Mouse (Mus musculus) liver (tissue): ENCODE results near the gene Snx10.

Experiments
- DNase-seq: peaks from one replicate; pipeline ENCODE4 v3.0.0-alpha.2; 2020; ENCODE audit warnings: mixed read lengths

Snx10 gene

GRCm38 (mm10) chr6:51535571-51535970, 11.9 kb downstream of the Snx10 start:
- DNase-seq, result no peak

GRCm38 (mm10) chr6:51540525-51540924, 16.8 kb downstream of the Snx10 start:
- no peak for DNase-seq

- no peak for DNase-seq
These were observed 17.7 kb downstream of the Snx10 start for GRCm38 (mm10) chr6:51541422-51541821.

- no peak for DNase-seq
These were observed 18.4 kb downstream of the Snx10 start for GRCm38 (mm10) chr6:51542147-51542546.

- DNase-seq, result no peak
These were observed 20.0 kb downstream of the Snx10 start for GRCm38 (mm10) chr6:51543639-51544117.

- DNase-seq, result peak; percentile 33
These were observed 20.5 kb downstream of the Snx10 start for GRCm38 (mm10) chr6:51544118-51544681.

- no peak for DNase-seq
These were observed 21.6 kb downstream of the Snx10 start for GRCm38 (mm10) chr6:51545219-51545859.

- DNase-seq, result no peak
These were observed 22.4 kb downstream of the Snx10 start for GRCm38 (mm10) chr6:51546085-51546484.

- no peak for DNase-seq
These were observed 25.1 kb downstream of the Snx10 start for GRCm38 (mm10) chr6:51548757-51549156.

- DNase-seq, result no peak
These were observed 27.6 kb downstream of the Snx10 start for GRCm38 (mm10) chr6:51551267-51551802.

GRCm38 (mm10) chr6:51556562-51556961, 32.9 kb downstream of the Snx10 start:
- DNase-seq, result no peak

- no peak for DNase-seq
These were observed 34.6 kb downstream of the Snx10 start for GRCm38 (mm10) chr6:51558311-51558710.

GRCm38 (mm10) chr6:51566771-51567680, 43.3 kb downstream of the Snx10 start:
- no peak for DNase-seq

GRCm38 (mm10) chr6:51569086-51569485, 45.4 kb downstream of the Snx10 start:
- no peak for DNase-seq

- no peak for DNase-seq
These were observed 49.4 kb downstream of the Snx10 start for GRCm38 (mm10) chr6:51573136-51573535.

GRCm38 (mm10) chr6:51574132-51574531, 50.4 kb downstream of the Snx10 start:
- no peak for DNase-seq

GRCm38 (mm10) chr6:51578415-51578814, 54.7 kb downstream of the Snx10 start:
- no peak for DNase-seq

GRCm38 (mm10) chr6:51580040-51580680, 56.5 kb downstream of the Snx10 start:
- DNase-seq, result peak; percentile 79

GRCm38 (mm10) chr6:51581418-51581817, 57.7 kb downstream of the Snx10 start:
- no peak for DNase-seq

- DNase-seq, result no peak
These were observed 58.4 kb downstream of the Snx10 start for GRCm38 (mm10) chr6:51582051-51582450.

- peak; percentile 48 for DNase-seq
These were observed 62.3 kb downstream of the Snx10 start for GRCm38 (mm10) chr6:51585980-51586379.

- no peak for DNase-seq
These were observed 63.6 kb downstream of the Snx10 start for GRCm38 (mm10) chr6:51587266-51587665.

- no peak for DNase-seq
These were observed 67.6 kb downstream of the Snx10 start for GRCm38 (mm10) chr6:51591264-51591663.
